Mouse (Mus musculus) heart, embryonic 11.5 days (tissue): ENCODE measurements around the gene Acsm3. TPM values are rescaled to one million over a fixed set of nuclear protein-coding genes. Genes with fewer than 3 reads are reported as not detected.

Source experiments
- ATAC-seq: fragments of 200-750 bp; cut with Nextera tagmentation; replicated peaks from 2 replicates; pipeline ENCODE4 v1.8.0; 2017; ENCODE audit warnings: moderate library complexity; ENCODE audit not compliant: insufficient number of reproducible peaks, low FRiP score, low TSS enrichment
- H3K27ac ChIP-seq: fragments of 300-500 bp; sonication (generic); 2 replicates; pipeline ENCODE4 v1.5.1; 2014; ENCODE audit warnings: mild to moderate bottlenecking, low read depth, low read length
- H3K27me3 ChIP-seq: fragments of 300-500 bp; sonication (generic); 2 replicates; pipeline ENCODE4 v1.6.1; 2014; ENCODE audit warnings: mild to moderate bottlenecking, low read length, mixed read lengths; ENCODE audit not compliant: control insufficient read depth, insufficient read depth
- H3K36me3 ChIP-seq: fragments of 300-500 bp; sonication (generic); 2 replicates; pipeline ENCODE4 v1.6.1; 2014; ENCODE audit warnings: mild to moderate bottlenecking, low read length, moderate library complexity, mixed read lengths; ENCODE audit not compliant: control insufficient read depth, insufficient read depth
- H3K4me1 ChIP-seq: fragments of 300-500 bp; sonication (generic); 2 replicates; pipeline ENCODE4 v1.6.1; 2014; ENCODE audit warnings: low read length; ENCODE audit not compliant: control insufficient read depth, insufficient read depth
- H3K4me2 ChIP-seq: fragments of 300-500 bp; sonication (generic); 2 replicates; pipeline ENCODE4 v1.6.1; 2014; ENCODE audit warnings: mild to moderate bottlenecking, moderate library complexity
- H3K4me3 ChIP-seq: fragments of 300-500 bp; sonication (generic); 2 replicates; pipeline ENCODE4 v1.5.1; 2014; ENCODE audit warnings: low read depth, low read length
- H3K9ac ChIP-seq: fragments of 300-500 bp; sonication (generic); 2 replicates; pipeline ENCODE4 v1.6.1; 2014; ENCODE audit warnings: mild to moderate bottlenecking, low read depth, low read length, moderate library complexity
- H3K9me3 ChIP-seq: fragments of 300-500 bp; sonication (generic); replicated peaks from 2 replicates; pipeline ENCODE4 v1.6.1; 2016; ENCODE audit warnings: low read length; ENCODE audit not compliant: control insufficient read depth
- WGBS: fragments of 180-500 bp; shearing (Covaris S2); extraction: QIAGEN DNeasy Blood & Tissue Kit; methylation state at CpG from one replicate; pipeline ENCODE4 v1.1.7; 2014; ENCODE audit not compliant: insufficient replicate concordance; 5-methylcytosine and 5-hydroxymethylcytosine counted together
- polyA plus RNA-seq: library from polyadenylated mRNA; unstranded; fragments of >200 nt; fragmentation: Nextera tagmentation; extraction: Ambion mirVana; gene quantifications from 2 replicates; pipeline ENCODE4 v1.2.1, GENCODE M21; 2014

Acsm3 gene
- polyA plus RNA-seq, 1 experiment from 2014 or later: 0.11 TPM

DNA sequence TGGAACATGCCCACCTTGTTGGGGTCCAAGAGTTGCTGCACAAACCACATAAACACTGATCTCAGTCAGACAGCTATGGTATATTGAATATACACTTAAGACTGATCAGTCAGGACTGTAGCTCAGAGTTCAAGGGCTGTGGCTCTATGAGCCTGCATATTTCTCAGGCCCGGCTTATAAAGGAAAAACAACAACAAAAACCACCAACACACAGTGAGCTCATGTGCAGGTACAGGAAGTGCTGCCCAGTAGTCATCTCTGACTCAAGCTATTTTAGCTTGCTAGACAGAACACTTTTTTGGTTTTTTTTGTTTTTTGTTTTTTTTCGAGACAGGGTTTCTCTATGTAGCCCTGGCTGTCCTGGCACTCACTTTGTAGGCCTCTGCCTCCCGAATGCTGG lies 48.0 kb downstream of the Acsm3 start:
- Histone ChIP-seq H3K4me1 (no peaks in the 10 kb centered on the region), H3K9ac (no peak overlapping the region), H3K27ac (no peak overlapping the region), H3K9me3 (no peaks in the 10 kb centered on the region), H3K27me3 (no peaks in the 10 kb centered on the region), H3K36me3 (peaks cover 3% of the 10 kb centered on the region; the same call in 1 of the 2 replicates), H3K4me3 (no peak overlapping the region), H3K4me2 (no peak overlapping the region)
- no peak for ATAC-seq
- WGBS: 89% methylated on average over 3 of the region's 3 CpGs

DNA sequence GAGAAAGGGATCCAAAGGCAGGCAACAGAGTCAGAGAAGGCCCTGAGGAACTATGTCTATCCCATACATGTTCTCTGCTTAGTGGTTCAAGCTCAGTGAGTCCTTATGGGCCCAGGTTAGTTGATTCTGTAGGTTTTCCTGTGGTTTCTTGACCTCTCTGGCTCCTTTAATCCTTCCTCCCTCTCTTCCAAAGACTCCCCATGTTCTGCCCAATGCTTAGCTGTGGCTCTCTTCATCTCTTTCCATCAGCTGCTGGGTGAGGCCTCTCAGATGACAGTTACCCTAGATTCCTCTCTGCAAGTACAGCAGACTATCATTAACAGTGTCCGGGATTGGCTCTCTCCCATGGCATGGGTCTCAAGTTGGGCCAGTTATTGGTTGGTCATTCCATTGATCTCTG lies 74.6 kb downstream of the Acsm3 start:
- no peak for ATAC-seq
- Histone ChIP-seq H3K4me3 (no peak overlapping the region), H3K36me3 (no peaks in the 10 kb centered on the region; the same call in 1 of the 2 replicates), H3K9me3 (no peaks in the 10 kb centered on the region), H3K4me2 (no peak overlapping the region), H3K27ac (no peak overlapping the region), H3K9ac (no peak overlapping the region), H3K27me3 (no peaks in the 10 kb centered on the region), H3K4me1 (no peaks in the 10 kb centered on the region)
- WGBS: 79% methylated on average over 1 of the region's 1 CpGs

DNA sequence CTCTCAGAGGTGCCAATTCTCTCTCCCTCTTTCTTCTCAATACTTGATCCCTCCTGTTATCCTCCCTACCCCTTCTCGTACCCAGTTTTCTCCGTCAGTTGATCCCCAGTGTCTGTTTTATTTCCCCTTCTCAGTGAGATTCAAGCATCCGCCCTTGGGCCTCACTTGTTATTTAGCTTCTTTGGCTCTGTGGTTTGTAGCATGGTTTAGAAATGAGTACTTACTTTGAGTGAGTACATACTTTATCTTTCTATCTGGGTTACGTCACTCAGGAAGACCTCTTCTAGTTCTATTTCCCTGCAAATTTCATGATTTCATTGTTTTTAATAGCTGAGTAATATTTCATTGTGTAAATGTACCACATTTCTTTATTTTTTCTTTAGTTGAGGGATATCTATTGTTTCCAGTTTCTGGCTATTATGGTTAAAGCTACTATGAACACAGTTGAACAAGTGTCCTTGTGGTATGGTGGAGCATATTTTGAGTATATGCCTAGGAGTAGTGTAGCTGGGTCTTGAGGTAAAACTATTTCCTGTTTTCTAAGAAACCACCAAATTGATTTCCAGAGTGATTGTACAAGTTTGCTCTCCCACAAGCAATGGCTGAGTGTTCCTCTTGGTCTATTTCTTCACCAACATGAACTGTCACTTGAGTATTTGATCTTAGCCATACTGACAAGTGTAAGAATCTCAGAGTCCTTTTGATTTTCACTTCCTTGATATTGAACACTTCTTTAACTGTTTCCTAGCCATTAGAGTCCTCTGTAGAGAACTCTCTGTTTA lies 75.5 kb downstream of the Acsm3 start:
- H3K36me3 ChIP-seq: no peaks in the 10 kb centered on the region; the same call in 1 of the 2 replicates
- H3K27me3 ChIP-seq: no peaks in the 10 kb centered on the region
- no peaks in the 10 kb centered on the region for H3K4me1 ChIP-seq
- H3K27ac ChIP-seq: no peak overlapping the region
- H3K9me3 ChIP-seq: no peaks in the 10 kb centered on the region
- ATAC-seq: no peak
- no peak overlapping the region for H3K4me2 ChIP-seq
- no peak overlapping the region for H3K9ac ChIP-seq
- WGBS: 92% methylated on average over 4 of the region's 4 CpGs
- no peak overlapping the region for H3K4me3 ChIP-seq

Other genes starting within 250 kb of the Acsm3 start
- gene Acsm5, start 241.5 kb upstream of the Acsm3 start, polyA plus RNA-seq: not detected in 2 replicates
- gene Pdilt, start 237.4 kb upstream of the Acsm3 start, polyA plus RNA-seq: not detected in 2 replicates
- gene Acsm2, start 206.6 kb upstream of the Acsm3 start, polyA plus RNA-seq: not detected in 2 replicates
- gene Acsm1, start 153.9 kb upstream of the Acsm3 start, polyA plus RNA-seq: not detected in 2 replicates
- not detected in 2 replicates for gene Acsm4, start 70.9 kb upstream of the Acsm3 start, polyA plus RNA-seq
- 54.1 and 73.0 TPM in 2 replicates for gene Thumpd1, start 40.1 kb upstream of the Acsm3 start, polyA plus RNA-seq
- gene Rexo5, start 33.1 kb downstream of the Acsm3 start, polyA plus RNA-seq: 16.2 and 19.0 TPM in 2 replicates
- 16.3 and 16.5 TPM in 2 replicates for gene Eri2, start 33.1 kb downstream of the Acsm3 start, polyA plus RNA-seq
- gene Lyrm1, start 134.9 kb downstream of the Acsm3 start, polyA plus RNA-seq: 9.4 and 11.2 TPM in 2 replicates
- gene Dcun1d3, start 135.4 kb downstream of the Acsm3 start, polyA plus RNA-seq: 3.4 and 6.2 TPM in 2 replicates